Mouse (Mus musculus): ENCODE measurements around the gene 1700010I14Rik. TPM values are rescaled to one million over a fixed set of nuclear protein-coding genes. Genes with fewer than 3 reads are reported as not detected.

The 1700010I14Rik gene
- polyA plus RNA-seq, 1 experiment from 2014 or later = 2.4 TPM

- Histone ChIP-seq H3K4me1 (no peaks in the 10 kb centered on the region), H3K4me3 (no peak overlapping the region), H3K27me3 (no peaks in the 10 kb centered on the region), H3K9ac (peak overlapping the region; percentile 2; the same call in 1 of the 2 replicates), H3K36me3 (no peaks in the 10 kb centered on the region), H3K9me3 (no peaks in the 10 kb centered on the region), H3K4me2 (peak overlapping the region; percentile 29; the same call in 1 of the 2 replicates), H3K27ac (no peak overlapping the region)
- peak; percentile 79 for ATAC-seq (ENCODE audit: borderline replicate concordance, extremely low read depth, low FRiP score, low TSS enrichment)
- 13% methylated on average over 24 of the region's 24 CpGs for WGBS
These were observed 43.4 kb downstream of the 1700010I14Rik start for GRCm38 (mm10) chr17:9031241-9032141.

GRCm38 (mm10) chr17:9032362-9033044 is 44.4 kb downstream of the 1700010I14Rik start:
- WGBS = 75% methylated on average over 6 of the region's 6 CpGs
- H3K4me1 ChIP-seq = no peaks in the 10 kb centered on the region
- no peak overlapping the region for H3K4me2 ChIP-seq
- no peak overlapping the region for H3K9ac ChIP-seq
- no peaks in the 10 kb centered on the region for H3K9me3 ChIP-seq
- H3K36me3 ChIP-seq = no peaks in the 10 kb centered on the region
- no peaks in the 10 kb centered on the region for H3K27me3 ChIP-seq
- no peak overlapping the region for H3K4me3 ChIP-seq
- ATAC-seq (ENCODE audit: borderline replicate concordance, extremely low read depth, low FRiP score, low TSS enrichment) = no peak
- H3K27ac ChIP-seq = no peak overlapping the region

DNA sequence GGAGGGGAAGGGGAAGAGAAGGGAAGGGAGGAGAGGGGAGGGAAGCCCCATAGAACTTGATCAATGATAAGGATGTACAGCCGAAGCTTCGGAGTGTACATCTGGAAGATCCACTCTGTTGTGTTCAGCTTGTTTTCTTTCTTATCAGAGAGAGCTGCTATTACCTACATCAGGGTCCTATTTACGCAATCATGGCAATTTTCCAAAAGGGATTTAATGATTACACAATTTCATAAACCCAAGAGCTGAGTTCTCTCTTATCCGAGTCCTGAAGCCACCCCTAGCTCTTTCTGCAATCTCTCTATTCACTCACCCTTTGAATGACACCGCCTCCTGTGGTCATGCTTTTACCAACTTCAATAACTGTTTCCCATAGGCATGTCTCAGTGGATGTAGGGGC is 45.4 kb downstream of the 1700010I14Rik start:
- H3K4me1 ChIP-seq = no peaks in the 10 kb centered on the region
- no peak for ATAC-seq (ENCODE audit: borderline replicate concordance, extremely low read depth, low FRiP score, low TSS enrichment)
- no peaks in the 10 kb centered on the region for H3K36me3 ChIP-seq
- no peaks in the 10 kb centered on the region for H3K9me3 ChIP-seq
- H3K4me2 ChIP-seq = no peak overlapping the region
- no peak overlapping the region for H3K4me3 ChIP-seq
- H3K27me3 ChIP-seq = no peaks in the 10 kb centered on the region
- 56% methylated on average over 5 of the region's 5 CpGs for WGBS
- H3K27ac ChIP-seq = no peak overlapping the region
- no peak overlapping the region for H3K9ac ChIP-seq

GRCm38 (mm10) chr17:9035561-9036348 is 47.6 kb downstream of the 1700010I14Rik start:
- no peak overlapping the region for H3K4me3 ChIP-seq
- no peak overlapping the region for H3K9ac ChIP-seq
- H3K4me1 ChIP-seq = no peaks in the 10 kb centered on the region
- WGBS = 64% methylated on average over 8 of the region's 8 CpGs
- H3K27me3 ChIP-seq = no peaks in the 10 kb centered on the region
- no peaks in the 10 kb centered on the region for H3K9me3 ChIP-seq
- no peak overlapping the region for H3K4me2 ChIP-seq
- no peak overlapping the region for H3K27ac ChIP-seq
- ATAC-seq (ENCODE audit: borderline replicate concordance, extremely low read depth, low FRiP score, low TSS enrichment) = no peak
- H3K36me3 ChIP-seq = no peaks in the 10 kb centered on the region

DNA sequence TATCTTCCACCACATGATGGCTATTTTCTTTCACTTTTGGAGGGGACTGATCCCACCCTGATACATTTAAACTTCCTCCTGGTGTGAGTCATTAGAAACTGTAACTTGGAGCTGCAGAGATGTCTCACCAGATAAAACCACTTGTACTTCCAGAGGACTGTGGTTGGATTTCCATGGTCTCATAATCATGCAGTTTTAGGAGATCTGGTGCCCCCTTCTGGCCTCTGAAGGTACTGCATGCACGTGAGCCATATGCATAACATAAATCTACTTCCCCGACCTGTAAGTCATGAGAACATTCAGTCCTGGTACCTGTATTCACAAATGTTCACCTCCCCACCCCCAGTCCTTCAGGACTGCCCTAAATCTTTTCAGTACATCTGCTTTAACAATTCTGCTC is 54.6 kb downstream of the 1700010I14Rik start:
- H3K9ac ChIP-seq = no peak overlapping the region
- H3K9me3 ChIP-seq = no peaks in the 10 kb centered on the region
- no peaks in the 10 kb centered on the region for H3K36me3 ChIP-seq
- no peak overlapping the region for H3K4me3 ChIP-seq
- H3K27me3 ChIP-seq = no peaks in the 10 kb centered on the region
- no peak for ATAC-seq (ENCODE audit: borderline replicate concordance, extremely low read depth, low FRiP score, low TSS enrichment)
- no peak overlapping the region for H3K27ac ChIP-seq
- H3K4me1 ChIP-seq = 0 out of 2 replicates have a peak, but pooled peaks cover 4% of the 10 kb centered on the region
- 39% methylated on average over 2 of the region's 2 CpGs for WGBS
- no peak overlapping the region for H3K4me2 ChIP-seq

DNA sequence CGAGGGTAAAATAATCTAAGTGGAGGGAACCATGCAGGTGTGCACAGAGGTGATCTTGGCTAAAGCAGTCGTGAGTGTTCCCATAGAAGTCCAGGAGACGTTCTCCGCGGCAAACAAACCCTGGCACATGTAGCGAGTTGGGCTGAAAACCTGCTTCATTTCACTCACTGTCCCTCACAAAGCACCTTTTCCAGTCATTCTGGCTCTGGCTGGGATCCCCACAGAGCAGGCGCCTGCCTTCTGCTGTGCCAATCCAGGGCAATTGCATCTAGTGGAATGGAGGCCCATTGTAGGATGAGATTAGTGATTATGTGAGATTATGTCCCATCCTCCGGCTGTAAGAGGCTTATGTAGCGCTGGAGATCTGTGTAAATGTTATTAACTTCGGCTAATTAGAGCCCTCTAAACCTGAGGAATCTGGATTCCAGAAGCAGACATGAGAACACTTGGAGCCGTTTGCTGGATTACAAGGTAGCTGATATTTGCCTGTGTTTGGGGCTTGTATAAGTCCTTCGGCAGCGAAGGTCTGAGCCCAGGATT is 64.4 kb downstream of the 1700010I14Rik start:
- no peak for ATAC-seq (ENCODE audit: borderline replicate concordance, extremely low read depth, low FRiP score, low TSS enrichment)
- Histone ChIP-seq H3K4me3 (no peak overlapping the region), H3K27me3 (no peaks in the 10 kb centered on the region), H3K27ac (no peak overlapping the region), H3K9me3 (no peaks in the 10 kb centered on the region), H3K4me2 (no peak overlapping the region), H3K36me3 (no peaks in the 10 kb centered on the region), H3K9ac (no peak overlapping the region), H3K4me1 (no peaks in the 10 kb centered on the region)
- 75% methylated on average over 13 of the region's 13 CpGs for WGBS

DNA sequence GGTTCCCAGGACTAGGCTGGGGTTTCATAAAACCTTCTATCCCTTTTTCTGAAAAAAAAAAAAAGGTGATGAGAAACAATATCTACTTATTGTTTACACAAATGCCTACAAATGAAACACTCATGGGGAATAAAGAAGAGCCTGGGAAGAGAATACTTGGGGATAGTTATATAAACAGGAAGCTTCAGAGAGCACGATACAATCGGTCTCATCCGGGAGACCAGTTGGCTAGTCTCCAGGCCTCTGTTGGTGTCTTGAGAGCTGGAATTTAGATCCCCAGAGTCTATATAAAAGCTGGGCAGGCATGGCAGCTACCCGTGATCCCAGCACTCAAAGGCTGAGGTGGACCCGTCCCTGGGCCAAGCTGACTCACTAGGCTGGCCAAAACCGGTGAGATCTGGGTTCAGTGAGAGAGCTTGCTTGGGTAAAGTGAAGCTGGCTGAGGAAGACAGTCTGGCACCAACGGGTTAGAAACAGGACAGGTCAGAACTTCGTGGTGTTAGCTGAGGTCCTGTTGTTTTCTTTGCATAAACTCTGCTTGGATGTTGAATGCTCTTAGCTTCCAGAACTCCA is 71.3 kb downstream of the 1700010I14Rik start:
- no peak overlapping the region for H3K4me2 ChIP-seq
- WGBS = 33% methylated on average over 8 of the region's 8 CpGs

More for the DNA sequence above, 71.3 kb downstream of the 1700010I14Rik start:
- ATAC-seq (ENCODE audit: borderline replicate concordance, extremely low read depth, low FRiP score, low TSS enrichment) = peak; percentile 23; the same call in 1 of the 2 replicates
- H3K27me3 ChIP-seq = no peaks in the 10 kb centered on the region
- no peaks in the 10 kb centered on the region for H3K4me1 ChIP-seq
- H3K4me3 ChIP-seq = no peak overlapping the region
- no peaks in the 10 kb centered on the region for H3K36me3 ChIP-seq
- no peak overlapping the region for H3K9ac ChIP-seq
- H3K9me3 ChIP-seq = no peaks in the 10 kb centered on the region
- H3K27ac ChIP-seq = 0 out of 2 replicates have a peak overlapping the region, but pooled peaks have one; percentile 47

Measured in lung, embryonic 15.5 days (tissue).